Comparison of ENCODE assay signal across 8 mouse cellular contexts in the genomic region with DNA sequence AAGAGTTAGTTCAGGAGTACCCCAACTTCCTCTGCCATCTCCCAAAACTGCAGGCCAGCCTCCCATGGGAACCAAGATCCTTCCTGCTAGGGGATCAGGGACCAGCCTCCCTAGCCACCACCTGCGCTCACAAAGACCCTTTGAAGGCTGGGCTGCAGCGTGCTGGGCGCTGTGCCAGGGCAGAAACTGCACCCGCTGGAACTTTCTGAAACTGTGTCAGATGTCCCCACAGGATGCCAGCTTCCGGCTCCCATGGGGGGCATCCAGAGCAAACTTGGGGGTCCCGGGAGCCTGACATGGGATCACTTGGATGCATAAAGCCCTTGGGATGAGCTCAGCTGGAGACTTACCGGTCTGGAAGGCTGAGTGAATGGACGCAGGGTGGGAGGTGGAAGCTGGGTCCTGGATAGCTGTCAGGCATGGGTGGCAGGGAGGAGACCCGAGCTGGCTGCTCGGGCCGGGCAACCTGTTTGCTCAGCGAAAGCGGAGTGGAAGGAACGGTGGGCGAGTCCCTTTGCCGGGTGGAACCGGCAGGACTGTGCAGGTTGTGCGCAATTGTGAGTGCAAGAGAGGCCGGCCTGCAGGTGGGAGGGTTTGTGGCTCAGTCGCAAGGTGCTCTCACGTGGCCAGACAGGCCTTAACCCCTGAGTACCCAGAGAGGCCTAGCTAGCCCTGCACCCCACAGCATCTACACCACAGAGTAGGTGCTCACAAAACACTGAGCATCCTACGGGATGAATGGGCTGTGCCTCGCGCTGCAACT. TPM values are rescaled to one million over a fixed set of nuclear protein-coding genes. Genes with fewer than 3 reads are reported as not detected.
DNase-seq lines count a peak whose midpoint lies in the region; TF ChIP-seq lines count a peak whose summit lies in the region.

No protein-coding gene starts in this region.

- intact Hi-C loops in left cerebral cortex, adult 2 months (cut with DNase I) = no loop called here

- no peak overlapping the region for H3K27ac ChIP-seq in left cerebral cortex, adult 2 months

- TF ChIP-seq CTCF in left cerebral cortex, adult 2 months (IDR thresholded peaks at IDR 0.05) = no peak

- peak; percentile 65 to 73 for DNase-seq in urinary bladder, adult 18-20 months (ENCODE audit: low spot score in 2 of 2)
- DNase-seq in urinary bladder, postnatal 10 days (ENCODE audit: low spot score) = no peak
- DNase-seq in kidney, adult 8-10 months = peak; percentile 54 to 72
- peak; percentile 72 for DNase-seq in lung, postnatal 25 days (ENCODE audit: low spot score)
- peak; percentile 61 for DNase-seq in yolk sac, embryonic 10.5 days (ENCODE audit: low spot score)
- no peak for DNase-seq in layer of hippocampus, adult 11-12 months (ENCODE audit: low spot score)
- no peak for DNase-seq in spleen, adult 18-20 months
- DNase-seq in left cerebral cortex, adult 2 months (ENCODE audit: extremely low spot score in 1 of 2, low spot score in 2 of 2) = no peak

- no peak overlapping the region for H3K4me3 ChIP-seq in left cerebral cortex, adult 2 months

RNA-seq across cellular contexts. Expression of a gene that starts 0.5 kb away (rescaled TPM):
- under 1 TPM; 0.26 to 0.45 TPM for total RNA-seq in left cerebral cortex, adult 2 months (2021)

RNA-seq across cellular contexts. Expression of a gene that starts 1.9 kb away (rescaled TPM):
- total RNA-seq in left cerebral cortex, adult 2 months (2021) = 100 to 1,000 TPM; 431 TPM

RNA-seq across cellular contexts. Expression of a gene that starts 24.1 kb away (rescaled TPM):
- total RNA-seq in left cerebral cortex, adult 2 months (2021) = 10 to 100 TPM; 35.8 to 38.6 TPM

RNA-seq across cellular contexts. Expression of a gene that starts 24.1 kb away (rescaled TPM):
- total RNA-seq in left cerebral cortex, adult 2 months (2021) = 10 to 100 TPM; 41.3 to 42.8 TPM

RNA-seq across cellular contexts. Expression of a gene that starts 30.0 kb away (rescaled TPM):
- total RNA-seq in left cerebral cortex, adult 2 months (2021) = 10 to 100 TPM; 31.3 to 31.8 TPM

Comparison
In these comparisons a context has a peak if more than half of its experiments do, and no peak if none do; other contexts are left out.
1. DNase-seq: peak in urinary bladder, adult 18-20 months (2 of 2), kidney, adult 8-10 months (2 of 2), lung, postnatal 25 days (single experiment) and yolk sac, embryonic 10.5 days (single experiment); none in urinary bladder, postnatal 10 days (single experiment), layer of hippocampus, adult 11-12 months (single experiment), spleen, adult 18-20 months (0 of 2) and left cerebral cortex, adult 2 months (0 of 2).